Mouse (Mus musculus) splenic B cell, adult 2 months (primary cell): ENCODE measurements around the gene Resp18.
A peak's percentile ranks its signal among the peaks of the same experiment; 100 is the strongest.

Source experiments
- DNase-seq: peaks from one replicate; pipeline ENCODE4 v3.0.0-alpha.2; 2011; ENCODE audit warnings: low read depth, low spot score
- H3K27me3 ChIP-seq: 2 replicates; pipeline ENCODE4 v1.6.1; 2012; ENCODE audit warnings: mild to moderate bottlenecking, low read length, moderate library complexity, mixed read lengths; ENCODE audit not compliant: control insufficient read depth, poor library complexity, insufficient read depth, severe bottlenecking
- H3K36me3 ChIP-seq: 2 replicates; pipeline ENCODE4 v1.6.1; 2012; ENCODE audit warnings: mild to moderate bottlenecking, low read length, moderate library complexity, mixed read lengths; ENCODE audit not compliant: control insufficient read depth, poor library complexity, insufficient read depth, severe bottlenecking

Gene Resp18

DNA sequence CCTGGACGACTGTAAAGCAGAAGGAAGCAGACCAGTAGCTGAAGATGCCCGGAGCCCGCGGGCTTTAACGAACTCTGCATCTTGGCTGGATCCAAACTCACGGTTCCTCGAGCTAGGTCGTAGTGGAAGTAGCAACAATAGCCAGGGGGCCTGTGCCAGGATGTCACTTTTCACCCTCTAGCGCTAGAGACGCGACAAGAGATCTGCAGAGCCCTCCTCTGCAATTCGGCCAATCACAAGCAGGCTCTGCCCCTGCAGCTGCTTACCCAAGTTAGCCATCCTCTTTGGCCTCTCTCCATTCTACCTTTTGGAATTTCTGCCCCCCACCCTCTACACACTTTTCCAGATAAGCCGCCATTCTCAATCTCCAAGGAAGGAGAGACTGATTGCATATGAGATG lies at the start of gene Resp18:
Resp18 (minus strand) TSS at position 188 of the 400 bp plus-strand sequence.
- Histone ChIP-seq H3K27me3 (no peaks in the 10 kb centered on the region), H3K36me3 (no peaks in the 10 kb centered on the region)
- DNase-seq = no peak

DNA sequence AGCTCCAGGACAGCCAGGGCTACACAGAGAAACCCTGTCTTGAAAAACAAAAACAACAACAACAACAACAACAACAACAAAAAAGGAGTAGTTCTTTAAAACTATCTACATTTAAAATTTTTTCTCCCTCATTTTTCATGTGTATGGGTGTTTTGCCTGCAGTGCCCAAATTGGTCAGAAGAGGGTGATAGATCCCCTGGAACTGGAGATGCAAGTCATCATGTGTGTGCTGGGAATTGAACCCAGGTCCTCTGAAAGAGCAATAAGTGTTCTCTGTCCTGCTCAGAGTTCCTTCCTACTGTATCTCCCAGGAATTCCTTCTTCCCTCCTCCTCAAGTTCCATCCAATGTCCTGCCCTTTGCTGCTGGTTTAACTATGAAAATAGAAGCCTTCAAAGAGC lies 49.2 kb upstream of the Resp18 start:
- Histone ChIP-seq H3K27me3 (no peaks in the 10 kb centered on the region), H3K36me3 (no peaks in the 10 kb centered on the region)
- no peak for DNase-seq

GRCm38 (mm10) chr1:75319166-75319565 lies 41.0 kb upstream of the Resp18 start:
- DNase-seq = no peak
- peaks cover 2% of the 10 kb centered on the region for H3K36me3 ChIP-seq
- no peaks in the 10 kb centered on the region for H3K27me3 ChIP-seq

- peaks cover 2% of the 10 kb centered on the region for H3K36me3 ChIP-seq
- DNase-seq = no peak
- H3K27me3 ChIP-seq = no peaks in the 10 kb centered on the region
Measured at GRCm38 (mm10) chr1:75318736-75319135, 40.5 kb upstream of the Resp18 start.

DNA sequence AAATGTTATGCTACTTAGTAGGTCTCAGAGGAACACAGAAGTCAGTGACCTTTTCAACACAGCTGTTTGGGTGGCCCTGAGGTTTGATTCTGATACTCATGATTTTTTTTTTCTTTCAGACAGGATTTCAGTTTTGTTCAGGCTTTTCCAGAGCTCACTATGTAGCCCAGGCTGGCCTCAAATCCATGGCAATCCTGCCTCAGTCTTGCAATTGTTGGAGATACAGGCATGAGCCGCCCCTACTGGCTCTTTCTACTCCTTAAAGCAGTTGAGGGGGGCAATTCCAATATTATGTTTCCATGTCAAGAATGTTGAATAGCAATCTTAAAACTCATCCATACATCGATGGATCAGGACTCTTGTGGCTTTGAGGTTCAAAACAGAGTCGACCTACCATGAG lies 40.1 kb upstream of the Resp18 start:
- no peaks in the 10 kb centered on the region for H3K27me3 ChIP-seq
- H3K36me3 ChIP-seq = peaks cover 2% of the 10 kb centered on the region
- DNase-seq = no peak

GRCm38 (mm10) chr1:75317241-75318201 lies 39.3 kb upstream of the Resp18 start, which contains the start of gene Dnpep:
Dnpep (minus strand) TSS chr1:75317990.
- no peaks in the 10 kb centered on the region for H3K27me3 ChIP-seq

DNA sequence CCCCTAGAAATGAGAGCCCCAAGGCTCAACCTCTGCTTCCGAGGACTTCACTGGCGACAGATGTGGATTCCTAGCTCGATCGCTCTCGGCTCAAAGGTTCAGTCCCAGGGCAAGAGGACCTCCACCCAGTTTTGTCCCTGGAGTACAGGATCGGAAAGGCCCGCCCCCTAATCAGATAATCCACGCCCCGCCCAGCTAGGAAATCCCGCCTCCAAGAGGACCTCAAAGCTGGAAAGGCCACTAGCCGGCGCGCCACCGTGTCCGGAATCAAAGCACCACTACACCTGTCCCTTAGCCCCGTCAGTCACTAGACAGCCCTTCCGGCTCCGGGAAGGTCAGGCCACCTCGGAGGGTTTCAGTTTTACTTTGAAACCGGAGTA lies 38.6 kb upstream of the Resp18 start:
- DNase-seq = no peak

More at GRCm38 (mm10) chr1:75317241-75318201, 39.3 kb upstream of the Resp18 start, which contains the start of gene Dnpep:
- DNase-seq = peak; percentile 100
- peaks cover 5% of the 10 kb centered on the region for H3K36me3 ChIP-seq

DNA sequence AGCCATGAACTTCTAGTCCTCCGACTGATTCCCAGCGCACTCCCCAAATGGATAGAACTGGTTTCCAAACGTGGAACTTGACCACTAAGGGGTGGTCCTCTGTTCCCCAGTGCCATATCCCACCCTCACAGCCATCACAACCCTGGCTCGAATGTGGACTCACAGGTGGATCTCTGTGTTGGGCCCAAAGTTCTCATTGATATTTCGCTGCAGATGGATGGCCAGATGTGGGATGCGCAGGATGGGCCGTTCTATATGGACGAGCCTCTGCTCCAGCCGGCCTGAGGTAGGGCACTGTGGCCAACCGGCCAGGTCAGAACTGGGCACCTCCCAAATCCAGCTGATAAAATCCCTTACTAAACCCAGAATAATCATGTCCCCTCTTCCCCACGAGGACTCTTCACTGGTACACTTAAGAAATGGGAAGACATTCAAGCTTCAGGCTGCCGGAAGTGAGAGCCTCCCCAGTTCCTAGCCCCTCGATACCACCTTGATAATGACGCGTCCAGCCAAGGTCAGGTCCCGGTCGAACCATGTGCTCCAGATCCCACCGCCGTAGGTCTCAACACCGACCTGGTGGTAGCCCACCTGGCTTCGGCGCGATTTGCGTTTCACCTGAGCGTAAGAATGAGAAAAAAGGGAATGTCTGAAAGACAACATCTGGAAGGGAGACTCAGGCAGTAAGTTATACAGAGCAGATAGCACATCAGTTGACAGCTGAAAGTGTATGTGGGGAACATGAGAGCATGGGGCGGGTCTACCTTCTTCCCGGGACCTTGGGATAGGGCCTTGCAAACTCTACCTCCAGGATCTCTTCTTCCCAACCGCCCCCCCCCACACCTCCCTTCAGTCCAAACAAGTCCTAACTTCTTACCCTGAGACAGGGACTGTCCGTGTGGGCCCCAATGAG lies 37.5 kb upstream of the Resp18 start:
- no peak for DNase-seq
- Histone ChIP-seq H3K27me3 (no peaks in the 10 kb centered on the region), H3K36me3 (peaks cover 7% of the 10 kb centered on the region)

More for the DNA sequence above, 38.6 kb upstream of the Resp18 start:
- no peaks in the 10 kb centered on the region for H3K27me3 ChIP-seq
- H3K36me3 ChIP-seq = peaks cover 7% of the 10 kb centered on the region

- Histone ChIP-seq H3K27me3 (no peaks in the 10 kb centered on the region), H3K36me3 (peaks cover 7% of the 10 kb centered on the region)
- DNase-seq = no peak
Measured at GRCm38 (mm10) chr1:75315011-75315410, 36.8 kb upstream of the Resp18 start.

DNA sequence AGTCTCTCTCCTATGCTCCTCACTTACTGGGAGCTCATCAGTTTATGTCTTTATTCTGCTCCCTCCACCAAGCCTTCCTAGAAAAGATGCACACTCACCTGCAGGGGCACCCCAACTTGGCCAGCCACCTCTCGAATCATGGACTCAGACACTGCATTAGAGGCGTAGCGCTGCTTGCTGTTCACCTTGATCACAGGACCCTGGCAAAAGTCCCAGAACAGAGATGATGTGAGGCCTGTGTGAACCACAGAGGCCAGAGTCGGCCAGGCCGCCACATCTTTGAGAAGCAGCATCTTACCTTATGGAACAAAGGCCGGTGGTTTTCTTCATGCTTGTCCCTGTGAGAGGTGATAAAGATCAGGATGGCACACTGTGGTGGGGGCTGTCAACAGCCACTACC lies 33.5 kb upstream of the Resp18 start:
- no peak for DNase-seq
- Histone ChIP-seq H3K36me3 (peaks cover 7% of the 10 kb centered on the region), H3K27me3 (no peaks in the 10 kb centered on the region)

DNA sequence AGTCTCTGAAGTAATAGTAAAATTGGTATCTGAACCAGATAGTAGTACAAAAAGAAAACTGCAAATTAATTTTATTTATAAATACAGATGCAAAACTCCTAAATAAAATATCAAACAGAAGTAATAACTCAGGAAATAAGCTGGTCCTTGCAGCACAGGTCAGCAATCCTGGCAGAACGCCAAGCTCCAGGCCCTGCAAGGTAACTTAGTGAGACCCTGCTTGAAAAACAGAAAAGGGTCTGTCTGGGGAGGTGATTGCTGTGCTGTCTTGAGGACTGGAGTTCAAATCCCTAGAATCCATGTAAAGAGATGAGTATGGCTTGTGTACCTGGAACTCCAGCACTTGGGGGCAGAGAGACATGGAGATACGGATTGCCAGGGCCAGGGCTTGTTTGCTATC lies 26.4 kb upstream of the Resp18 start:
- H3K36me3 ChIP-seq = no peaks in the 10 kb centered on the region
- no peaks in the 10 kb centered on the region for H3K27me3 ChIP-seq
- DNase-seq = no peak

- no peak for DNase-seq
- H3K27me3 ChIP-seq = no peaks in the 10 kb centered on the region
- no peaks in the 10 kb centered on the region for H3K36me3 ChIP-seq
Measured at GRCm38 (mm10) chr1:75294294-75294693, 16.1 kb upstream of the Resp18 start.

DNA sequence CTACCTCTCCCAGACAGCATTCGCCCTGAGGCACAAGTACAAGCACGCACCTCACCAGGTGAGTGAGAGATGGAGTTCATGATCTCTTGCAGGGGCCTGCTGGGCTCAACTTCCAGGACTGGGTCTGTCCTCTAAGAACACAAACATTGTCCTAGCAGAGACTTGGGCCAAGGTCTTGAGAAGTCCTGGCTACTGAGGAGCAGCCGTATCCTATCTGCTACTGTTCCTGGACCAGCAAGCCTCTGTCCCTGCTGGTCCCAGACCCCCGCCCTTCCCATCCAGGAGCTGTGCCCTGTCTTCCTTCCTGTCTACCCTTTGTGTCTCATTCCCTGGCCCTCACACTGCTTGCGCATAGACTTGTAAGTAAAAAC lies 15.1 kb upstream of the Resp18 start:
- no peaks in the 10 kb centered on the region for H3K27me3 ChIP-seq
- H3K36me3 ChIP-seq = no peaks in the 10 kb centered on the region
- no peak for DNase-seq

- Histone ChIP-seq H3K27me3 (no peaks in the 10 kb centered on the region), H3K36me3 (no peaks in the 10 kb centered on the region)
- no peak for DNase-seq
Measured at GRCm38 (mm10) chr1:75292476-75293330, 14.5 kb upstream of the Resp18 start.
